In the genomic region with DNA sequence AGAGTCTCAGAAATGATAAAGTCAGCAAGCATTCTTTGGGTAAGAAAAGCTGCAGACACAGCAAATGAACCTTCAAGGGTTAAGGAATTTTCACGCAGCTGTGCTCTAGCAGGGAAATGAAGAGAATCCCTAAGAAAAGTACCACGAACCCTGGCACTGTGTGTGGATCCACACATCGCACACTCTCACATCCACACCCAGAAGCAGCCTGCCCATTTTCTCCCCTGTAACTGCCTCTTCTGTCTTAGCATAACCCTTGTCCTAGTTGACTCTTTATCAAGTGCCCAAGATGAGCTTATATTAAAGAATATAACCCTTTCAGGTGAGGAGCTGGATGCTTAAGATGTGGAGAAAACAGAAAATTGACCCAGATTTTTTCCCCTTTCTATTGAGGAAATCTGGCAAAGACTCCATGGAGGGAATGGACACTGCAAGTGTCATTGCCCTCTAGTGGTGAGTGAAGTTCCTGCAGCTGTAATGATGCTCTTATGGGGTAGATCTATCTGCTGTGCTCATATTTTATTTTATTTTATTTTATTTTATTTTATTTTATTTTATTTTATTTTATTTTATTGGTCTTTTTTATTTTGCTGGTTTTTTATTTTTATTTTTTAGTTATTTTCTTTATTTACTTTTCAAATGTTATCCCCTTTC, we compare ENCODE assay signal across 9 mouse cellular contexts.
DNase-seq lines count a peak whose midpoint lies in the region; TF ChIP-seq lines count a peak whose summit lies in the region.
"Had no signal": no experiment of that assay in that cellular context is flagged by ENCODE, and none has a peak within 500 bp of the region (broad histone marks: within the 10 kb centered on the region; RNA-seq: fewer than 3 reads in every experiment).

No protein-coding gene starts in this region.

- no peak overlapping the region for H3K4me3 ChIP-seq in liver, adult 2 months (ENCODE audit: insufficient read depth, low read depth, low read length)
- H3K4me3 ChIP-seq: lung, embryonic 15.5 days had no signal

- H3K36me3 ChIP-seq in liver, adult 2 months (ENCODE audit: control insufficient read depth, insufficient read depth, low read length), result no peaks in the 10 kb centered on the region
- H3K36me3 ChIP-seq: lung, embryonic 15.5 days had no signal

- no peak for TF ChIP-seq POLR2A in liver, adult 2 months (IDR thresholded peaks at IDR 0.05; ENCODE audit: extremely low read depth, insufficient read depth, low read length)

- intact Hi-C loops in left cerebral cortex, postnatal 14 days (cut with DNase I), result loop anchor here (5.0 kb wide), 1 partner anchor 82 kb away; the partner anchor contains the start of gene Negr1

- H3K27me3 ChIP-seq in liver, adult 2 months (ENCODE audit: control insufficient read depth, insufficient read depth, low read length), result no peaks in the 10 kb centered on the region
- H3K27me3 ChIP-seq: lung, embryonic 15.5 days had no signal

- no peaks in the 10 kb centered on the region for H3K4me1 ChIP-seq in liver, adult 2 months (ENCODE audit: control insufficient read depth, insufficient read depth, low read length)
- H3K4me1 ChIP-seq: lung, embryonic 15.5 days had no signal

- no peak overlapping the region for H3K9ac ChIP-seq in liver, adult 2 months (ENCODE audit: low read depth, low read length)
- H3K9ac ChIP-seq: lung, embryonic 15.5 days had no signal

- DNase-seq in adrenal gland, adult (ENCODE audit: inconsistent age in 2 of 2, low spot score in 1 of 2), result peak; percentile 13 to 67
- no peak for DNase-seq in adrenal gland, adult 8-10 months
- peak; percentile 54 to 66 for DNase-seq in left cerebral cortex, postnatal 14 days (ENCODE audit: low spot score in 2 of 2)
- DNase-seq in left cerebral cortex, adult 8-10 months (ENCODE audit: low spot score in 2 of 2), result no peak
- DNase-seq in adrenal gland, postnatal 10 days, result peak; percentile 48
- DNase-seq in forelimb bud, embryonic 11.5 days (ENCODE audit: low read depth, low spot score), result peak; percentile 50
- DNase-seq in liver, adult 2 months (ENCODE audit: extremely low read depth, low read depth, low spot score), result peak; percentile 23
- DNase-seq in testis, postnatal 14 days (ENCODE audit: low spot score), result peak; percentile 13

- 77% methylated on average over 3 of the region's 3 CpGs for WGBS in liver, adult 2 months

- TF ChIP-seq CTCF in liver, adult 2 months (IDR thresholded peaks at IDR 0.05; ENCODE audit: low read depth, low read length), result no peak

- no peak overlapping the region for H3K27ac ChIP-seq in liver, adult 2 months (replicated peaks; ENCODE audit: insufficient read depth, low read depth, low read length)
- H3K27ac ChIP-seq: lung, embryonic 15.5 days had no signal

- no peaks in the 10 kb centered on the region for H3K79me2 ChIP-seq in liver, adult 2 months (ENCODE audit: control insufficient read depth, insufficient read depth, low read length)

Comparison
In these comparisons a context has a peak if more than half of its experiments do, and no peak if none do; other contexts are left out.
1. DNase-seq: peak in adrenal gland, adult (2 of 2), left cerebral cortex, postnatal 14 days (2 of 2), adrenal gland, postnatal 10 days (single experiment), forelimb bud, embryonic 11.5 days (single experiment), liver, adult 2 months (single experiment) and testis, postnatal 14 days (single experiment); none in adrenal gland, adult 8-10 months (single experiment) and left cerebral cortex, adult 8-10 months (0 of 2).